Mouse (Mus musculus): ENCODE results near the gene Rad18.

DNA sequence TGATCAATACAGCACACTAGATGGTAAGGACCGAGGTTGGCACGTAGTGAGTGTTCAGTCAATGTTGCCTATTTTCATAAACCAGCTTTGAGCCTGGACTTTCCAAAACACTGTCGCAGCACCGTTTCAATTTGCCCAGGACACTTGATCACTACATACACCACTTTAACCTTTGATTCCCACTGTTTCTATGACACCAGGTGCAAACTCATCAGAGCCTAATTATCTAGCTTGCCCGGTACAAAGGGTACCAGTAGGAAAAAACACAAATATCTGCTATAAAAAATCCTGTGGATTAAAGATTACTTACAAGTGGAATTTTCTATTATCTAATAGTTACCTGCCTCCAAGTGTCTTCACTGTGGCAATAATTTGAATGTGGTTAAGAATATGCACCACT, 64.4 kb downstream of the Rad18 start:
- TF ChIP-seq CTCF (IDR thresholded peaks at IDR 0.05; ENCODE audit: borderline replicate concordance, insufficient read depth, low read length): no peak
- no peak for TF ChIP-seq POLR2A (IDR thresholded peaks at IDR 0.05; ENCODE audit: low read depth, low read length)

Measured in embryonic fibroblast, embryonic 13.5 days (primary cell).